Mouse (Mus musculus) liver, adult 2 months (tissue): ENCODE results near the gene G3bp1. TPM values are rescaled to one million over a fixed set of nuclear protein-coding genes. Genes with fewer than 3 reads are reported as not detected.

ENCODE experiments used
- DNase-seq: peaks from one replicate; pipeline ENCODE4 v3.0.0-alpha.2; 2011; ENCODE audit warnings: low read depth, low spot score; ENCODE audit errors: extremely low read depth
- H3K27ac ChIP-seq: fragments of 200-500 bp; replicated peaks from 2 replicates; pipeline ENCODE4 v1.5.1; 2012; ENCODE audit warnings: low read depth, mild to moderate bottlenecking, control low read depth, inconsistent platforms, low read length; ENCODE audit not compliant: insufficient read depth
- H3K27me3 ChIP-seq: fragments of 200-500 bp; 2 replicates; pipeline ENCODE4 v1.6.1; 2012; ENCODE audit warnings: mild to moderate bottlenecking, moderate library complexity, low read length, inconsistent platforms; ENCODE audit not compliant: control insufficient read depth, insufficient read depth
- H3K36me3 ChIP-seq: fragments of 200-500 bp; 2 replicates; pipeline ENCODE4 v1.6.1; 2012; ENCODE audit warnings: low read length, inconsistent platforms; ENCODE audit not compliant: control insufficient read depth, insufficient read depth
- H3K4me1 ChIP-seq: fragments of 200-500 bp; 2 replicates; pipeline ENCODE4 v1.6.1; 2011; ENCODE audit warnings: low read length; ENCODE audit not compliant: control insufficient read depth, insufficient read depth
- H3K4me3 ChIP-seq: fragments of 200-500 bp; 2 replicates; pipeline ENCODE4 v1.5.1; 2011; ENCODE audit warnings: low read depth, mild to moderate bottlenecking, control low read depth, low read length, moderate library complexity; ENCODE audit not compliant: insufficient read depth
- H3K79me2 ChIP-seq: fragments of 200-500 bp; 2 replicates; pipeline ENCODE4 v1.6.1; 2012; ENCODE audit warnings: inconsistent platforms, mild to moderate bottlenecking, low read length, moderate library complexity; ENCODE audit not compliant: control insufficient read depth, insufficient read depth
- H3K9ac ChIP-seq: fragments of 200-500 bp; 2 replicates; pipeline ENCODE4 v1.6.1; 2012; ENCODE audit warnings: low read depth, mild to moderate bottlenecking, control low read depth, inconsistent platforms, low read length
- CTCF ChIP-seq: fragments of 200-500 bp; IDR thresholded peaks from 2 replicates; pipeline ENCODE4 v1.5.1; 2011; ENCODE audit warnings: low read depth, low read length, control low read depth
- POLR2A ChIP-seq: fragments of 200-500 bp; IDR thresholded peaks from 2 replicates; pipeline ENCODE4 v1.6.1; 2011; ENCODE audit warnings: low read length, control low read depth; ENCODE audit not compliant: insufficient read depth; ENCODE audit errors: extremely low read depth
- WGBS: fragments of 180-500 bp; shearing (Covaris S2); methylation state at CpG from one replicate; pipeline ENCODE4 v1.1.7; 2018; 5-methylcytosine and 5-hydroxymethylcytosine counted together
- polyA plus RNA-seq: library from polyadenylated mRNA; depleted of rRNA; stranded (reverse); fragments of >200 nt; gene quantifications from 2 replicates; pipeline ENCODE4 v1.2.3, GENCODE M21; 2012
- total RNA-seq: library from RNA; depleted of rRNA; stranded (reverse); fragments of >200 nt; gene quantifications from 2 replicates; pipeline ENCODE4 v1.2.3, GENCODE M21; 2014

Gene G3bp1
- total and polyA plus RNA-seq, 2 experiments: 14.0 to 15.7 TPM

DNA sequence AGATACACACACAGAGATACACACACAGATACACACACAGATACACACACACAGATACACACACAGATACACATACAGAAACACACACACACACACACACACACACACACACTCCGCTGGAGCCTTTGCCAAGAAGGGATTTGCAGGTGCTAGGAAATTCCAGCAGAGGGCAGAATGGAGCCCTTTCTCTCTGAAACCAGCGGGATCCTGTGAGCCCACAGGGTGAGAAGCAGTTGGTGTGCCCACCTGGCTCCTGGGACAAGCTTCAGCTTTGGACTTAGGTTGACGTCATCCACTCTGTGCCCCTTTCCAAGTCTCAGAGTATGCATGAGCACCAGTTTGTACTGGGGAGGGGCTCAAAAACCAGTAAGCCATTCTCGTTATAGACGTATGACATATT lies 41.9 kb downstream of the G3bp1 start:
- TF ChIP-seq CTCF (peak; percentile 17; the same call in 1 of the 2 replicates), POLR2A (no peak)
- DNase-seq: no peak
- Histone ChIP-seq H3K9ac (no peak overlapping the region), H3K79me2 (no peaks in the 10 kb centered on the region), H3K4me3 (no peak overlapping the region), H3K4me1 (no peaks in the 10 kb centered on the region), H3K27me3 (no peaks in the 10 kb centered on the region), H3K36me3 (no peaks in the 10 kb centered on the region), H3K27ac (no peak overlapping the region)
- WGBS: 64% methylated on average over 5 of the region's 5 CpGs

DNA sequence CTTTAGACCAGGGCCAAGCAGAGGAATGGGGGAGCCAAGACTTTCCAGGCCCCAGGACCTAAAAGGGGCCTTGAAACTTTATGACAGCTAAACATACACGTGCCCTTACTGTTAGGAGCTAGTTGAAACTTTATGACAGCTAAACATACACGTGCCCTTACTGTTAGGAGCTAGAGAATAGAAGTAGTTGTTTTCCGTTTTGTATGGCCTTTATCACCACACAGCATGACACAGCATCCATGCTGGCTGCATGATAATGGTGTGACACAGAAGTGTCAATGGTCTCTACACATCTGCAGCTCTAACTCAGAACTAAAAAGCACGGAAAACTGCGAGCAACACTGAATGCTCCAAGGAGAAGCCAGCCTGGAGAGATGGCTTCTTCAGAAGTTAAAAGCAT lies 48.2 kb downstream of the G3bp1 start:
- H3K36me3 ChIP-seq: no peaks in the 10 kb centered on the region
- H3K27me3 ChIP-seq: no peaks in the 10 kb centered on the region
- 74% methylated on average over 5 of the region's 5 CpGs for WGBS
- no peak overlapping the region for H3K27ac ChIP-seq
- no peaks in the 10 kb centered on the region for H3K79me2 ChIP-seq
- TF ChIP-seq POLR2A (no peak), CTCF (no peak)
- H3K4me3 ChIP-seq: no peak overlapping the region
- no peak for DNase-seq
- H3K4me1 ChIP-seq: no peaks in the 10 kb centered on the region
- H3K9ac ChIP-seq: no peak overlapping the region

DNA sequence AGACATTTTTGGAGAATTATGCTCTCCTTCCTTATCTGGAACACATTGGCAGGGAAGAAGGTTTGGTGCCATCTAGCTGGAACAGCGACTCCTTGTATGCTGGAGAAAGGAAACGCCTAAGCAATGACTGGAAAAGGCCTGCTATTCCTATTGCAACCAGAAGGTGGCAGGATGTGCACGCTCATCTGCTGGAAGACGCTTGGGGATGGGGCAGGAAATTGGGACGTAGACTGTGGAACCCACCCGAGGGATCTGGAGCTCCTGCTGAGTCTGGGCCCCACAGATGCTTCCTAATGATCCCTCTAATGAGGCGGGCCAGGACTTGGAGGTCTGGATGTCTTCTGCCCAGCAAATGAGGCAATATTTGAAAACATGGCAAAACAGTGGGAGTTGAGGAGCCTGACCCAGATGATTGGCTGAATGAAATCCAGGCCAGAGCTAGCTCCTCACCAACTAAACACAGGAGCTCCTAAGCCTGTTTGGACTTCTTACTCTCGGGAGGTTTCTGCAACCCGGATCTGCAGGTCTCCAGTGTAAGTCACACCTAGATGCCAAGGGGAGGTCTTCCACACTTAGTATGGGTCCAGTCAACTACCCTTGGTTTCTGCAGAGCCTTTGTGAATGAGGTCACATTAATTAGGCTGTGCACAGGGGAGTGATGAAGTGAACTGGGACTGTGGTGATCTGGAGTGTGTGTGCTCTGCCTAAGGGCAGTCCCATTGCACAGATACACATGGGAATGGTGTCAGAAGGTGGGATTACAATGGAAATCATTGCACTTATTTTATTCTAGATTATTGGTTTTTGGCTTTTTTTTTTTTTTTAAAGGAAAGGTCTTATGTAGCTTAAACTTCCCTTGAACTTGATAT lies 49.6 kb downstream of the G3bp1 start:
- Histone ChIP-seq H3K79me2 (no peaks in the 10 kb centered on the region), H3K4me3 (no peak overlapping the region), H3K27me3 (no peaks in the 10 kb centered on the region), H3K27ac (no peak overlapping the region), H3K4me1 (no peaks in the 10 kb centered on the region), H3K9ac (no peak overlapping the region), H3K36me3 (no peaks in the 10 kb centered on the region)
- TF ChIP-seq POLR2A (no peak), CTCF (peak; percentile 87)
- WGBS: 4% methylated on average over 9 of the region's 9 CpGs
- peak; percentile 42 for DNase-seq

DNA sequence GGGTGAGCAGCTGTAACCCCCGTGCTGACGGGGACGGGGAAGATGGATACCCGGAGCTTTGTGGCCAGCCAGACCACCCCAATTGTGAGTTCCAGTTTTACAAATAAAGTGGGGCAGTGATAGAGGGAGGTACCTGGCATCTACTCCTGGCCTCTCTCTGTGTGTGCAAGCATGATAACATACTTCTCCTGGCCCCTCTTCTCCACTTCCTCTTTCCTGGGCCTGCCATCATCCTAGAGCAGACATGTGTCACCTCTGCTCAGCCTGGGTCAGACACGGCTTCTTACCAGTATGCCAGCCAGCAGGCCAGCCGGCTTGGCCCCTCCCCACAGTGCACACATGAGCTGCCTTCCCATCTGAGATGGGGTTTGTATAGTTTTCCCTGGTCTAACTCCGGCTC lies 61.3 kb downstream of the G3bp1 start:
- WGBS: 72% methylated on average over 7 of the region's 7 CpGs
- no peak overlapping the region for H3K9ac ChIP-seq
- H3K27me3 ChIP-seq: no peaks in the 10 kb centered on the region
- no peak overlapping the region for H3K27ac ChIP-seq
- H3K4me3 ChIP-seq: no peak overlapping the region
- H3K79me2 ChIP-seq: no peaks in the 10 kb centered on the region
- TF ChIP-seq POLR2A: no peak
- TF ChIP-seq CTCF: no peak
- no peaks in the 10 kb centered on the region for H3K36me3 ChIP-seq
- H3K4me1 ChIP-seq: no peaks in the 10 kb centered on the region
- DNase-seq: no peak

DNA sequence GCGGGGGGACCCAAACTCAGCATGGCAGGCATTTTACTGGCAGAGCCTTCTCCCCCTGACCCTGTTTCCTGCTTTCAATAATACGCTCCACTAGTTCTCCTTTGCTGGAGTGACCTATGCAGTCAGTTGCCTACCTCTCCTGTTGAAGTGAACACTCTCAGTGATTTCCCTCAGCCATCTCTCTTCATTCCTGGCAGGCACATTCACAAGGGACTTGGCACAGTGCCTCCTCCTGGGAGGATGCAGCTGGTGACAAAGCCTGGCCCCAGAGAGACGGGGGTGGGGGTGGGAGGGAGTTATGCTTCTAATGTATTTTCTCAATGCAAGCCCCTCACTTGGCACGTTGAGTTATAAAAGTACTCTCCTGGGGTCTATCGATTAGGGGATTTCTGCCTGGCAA lies 63.9 kb downstream of the G3bp1 start:
- H3K27ac ChIP-seq: no peak overlapping the region
- 83% methylated on average over 5 of the region's 5 CpGs for WGBS

DNA sequence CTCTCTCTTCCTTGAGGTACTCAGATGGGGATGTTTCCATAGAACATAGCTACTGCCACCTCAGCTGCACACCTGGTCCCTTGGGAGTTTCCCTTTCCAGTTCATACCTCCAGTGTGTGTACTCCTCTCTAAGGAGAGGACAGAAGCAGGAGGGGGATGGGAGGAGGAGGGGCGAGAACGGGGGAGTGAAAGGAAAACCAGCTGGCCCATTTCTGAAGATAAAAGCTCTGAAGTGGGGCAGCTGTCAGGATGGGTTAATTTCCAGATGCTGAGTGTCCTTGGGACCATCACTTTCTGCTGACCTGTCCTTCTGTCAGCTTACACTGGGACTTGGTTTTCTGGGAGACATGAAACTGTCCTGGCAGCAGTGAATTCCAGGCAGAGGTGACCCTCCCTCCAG lies 65.3 kb downstream of the G3bp1 start:
- Histone ChIP-seq H3K79me2 (no peaks in the 10 kb centered on the region), H3K4me3 (no peak overlapping the region), H3K4me1 (no peaks in the 10 kb centered on the region), H3K27me3 (no peaks in the 10 kb centered on the region), H3K9ac (no peak overlapping the region), H3K27ac (no peak overlapping the region), H3K36me3 (no peaks in the 10 kb centered on the region)
- no peak for DNase-seq
- WGBS: 53% methylated on average over 2 of the region's 2 CpGs
- no peak for TF ChIP-seq POLR2A
- TF ChIP-seq CTCF: no peak

More for the DNA sequence above, 63.9 kb downstream of the G3bp1 start:
- Histone ChIP-seq H3K27me3 (no peaks in the 10 kb centered on the region), H3K79me2 (no peaks in the 10 kb centered on the region), H3K4me1 (no peaks in the 10 kb centered on the region), H3K9ac (no peak overlapping the region), H3K4me3 (no peak overlapping the region), H3K36me3 (no peaks in the 10 kb centered on the region)
- DNase-seq: no peak
- TF ChIP-seq CTCF (no peak), POLR2A (no peak)
